Mouse (Mus musculus): Measurements from ENCODE around the gene Etaa1.

GRCm38 (mm10) chr11:17937931-17938330, 15.7 kb downstream of the Etaa1 start:
- TF ChIP-seq PAX5 (IDR thresholded peaks at IDR 0.05; ENCODE audit: low read length) (no peak), NRF1 (IDR thresholded peaks at IDR 0.05; ENCODE audit: low read depth, low read length) (no peak), ZNF384 (IDR thresholded peaks at IDR 0.05; ENCODE audit: low read depth, low read length) (no peak)
